Mouse (Mus musculus) hindbrain, embryonic 11.5 days (tissue): ENCODE results near the gene Tbxas1. TPM values are rescaled to one million over a fixed set of nuclear protein-coding genes. Genes with fewer than 3 reads are reported as not detected.
A peak's percentile ranks its signal among the peaks of the same experiment; 100 is the strongest.

Experiments used
- ATAC-seq: fragments of 200-750 bp; cut with Nextera tagmentation; 2 replicates; pipeline ENCODE4 v1.8.0; 2017; ENCODE audit warnings: mild to moderate bottlenecking, moderate TSS enrichment, moderate library complexity; ENCODE audit not compliant: low FRiP score
- DNase-seq: peaks from one replicate; pipeline ENCODE4 v3.0.0-alpha.2; 2015; ENCODE audit warnings: low spot score
- H3K27ac ChIP-seq: fragments of 300-500 bp; sonication (generic); 2 replicates; pipeline ENCODE4 v1.5.1; 2014; ENCODE audit warnings: mild to moderate bottlenecking, low read depth, low read length
- H3K27me3 ChIP-seq: fragments of 300-500 bp; sonication (generic); 2 replicates; pipeline ENCODE4 v1.6.1; 2014; ENCODE audit warnings: mild to moderate bottlenecking, low read length, moderate library complexity, mixed read lengths; ENCODE audit not compliant: control insufficient read depth, insufficient read depth
- H3K36me3 ChIP-seq: fragments of 300-500 bp; sonication (generic); 2 replicates; pipeline ENCODE4 v1.6.1; 2014; ENCODE audit warnings: mild to moderate bottlenecking, low read length, moderate library complexity, mixed read lengths; ENCODE audit not compliant: control insufficient read depth, insufficient read depth
- H3K4me1 ChIP-seq: fragments of 300-500 bp; sonication (generic); replicated peaks from 2 replicates; pipeline ENCODE4 v1.6.1; 2014; ENCODE audit warnings: low read length, mixed read lengths; ENCODE audit not compliant: control insufficient read depth, insufficient read depth
- H3K4me2 ChIP-seq: fragments of 300-500 bp; sonication (generic); replicated peaks from 2 replicates; pipeline ENCODE4 v1.6.1; 2014; ENCODE audit warnings: mild to moderate bottlenecking, low read depth, low read length
- H3K4me3 ChIP-seq: fragments of 300-500 bp; sonication (generic); 2 replicates; pipeline ENCODE4 v1.5.1; 2014; ENCODE audit warnings: low read depth, low read length
- H3K9ac ChIP-seq: fragments of 300-500 bp; sonication (generic); 2 replicates; pipeline ENCODE4 v1.6.1; 2014; ENCODE audit warnings: low read depth, low read length
- H3K9me3 ChIP-seq: fragments of 300-500 bp; sonication (generic); 2 replicates; pipeline ENCODE4 v1.6.1; 2016; ENCODE audit warnings: low read length; ENCODE audit not compliant: control insufficient read depth
- WGBS: fragments of 180-500 bp; shearing (Covaris S2); extraction: QIAGEN DNeasy Blood & Tissue Kit; methylation state at CpG from one replicate; pipeline ENCODE4 v1.1.7; 2014; 5-methylcytosine and 5-hydroxymethylcytosine counted together
- polyA plus RNA-seq: library from polyadenylated mRNA; unstranded; fragments of >200 nt; fragmentation: Nextera tagmentation; extraction: Ambion mirVana; gene quantifications from 2 replicates; pipeline ENCODE4 v1.2.1, GENCODE M21; 2014

Gene Tbxas1
- 0.69 and 1.4 TPM in 2 replicates for polyA plus RNA-seq

GRCm38 (mm10) chr6:38875258-38876070 lies at the start of gene Tbxas1:
TSS of gene Tbxas1 (plus strand) at chr6:38875404.
- H3K36me3 ChIP-seq = no peaks in the 10 kb centered on the region
- H3K4me2 ChIP-seq = peak within 1 kb of the TSS; percentile 61
- peak within 1 kb of the TSS; percentile 99 for H3K9ac ChIP-seq
- peak within 1 kb of the TSS; percentile 98 for H3K4me3 ChIP-seq
- ATAC-seq (peak; percentile 49), DNase-seq (peak; percentile 70)
- 0% methylated on average over 19 of the region's 77 CpGs for WGBS
- peak within 1 kb of the TSS; percentile 90 for H3K27ac ChIP-seq
- H3K9me3 ChIP-seq = no peaks in the 10 kb centered on the region
- peaks cover 11% of the 10 kb centered on the region for H3K4me1 ChIP-seq
- H3K27me3 ChIP-seq = no peaks in the 10 kb centered on the region

- Histone ChIP-seq H3K4me2 (no peak overlapping the region), H3K27me3 (no peaks in the 10 kb centered on the region), H3K4me3 (no peak overlapping the region), H3K36me3 (no peaks in the 10 kb centered on the region), H3K9me3 (no peaks in the 10 kb centered on the region), H3K9ac (no peak overlapping the region), H3K27ac (no peak overlapping the region), H3K4me1 (no peaks in the 10 kb centered on the region)
- no peak for ATAC-seq
- no peak for DNase-seq
These were observed 49.3 kb upstream of the Tbxas1 start for GRCm38 (mm10) chr6:38825886-38826285.

GRCm38 (mm10) chr6:38826857-38827256 lies 48.3 kb upstream of the Tbxas1 start:
- no peaks in the 10 kb centered on the region for H3K9me3 ChIP-seq
- H3K27ac ChIP-seq = no peak overlapping the region
- H3K4me2 ChIP-seq = no peak overlapping the region
- no peaks in the 10 kb centered on the region for H3K4me1 ChIP-seq
- no peak overlapping the region for H3K4me3 ChIP-seq
- no peaks in the 10 kb centered on the region for H3K36me3 ChIP-seq
- ATAC-seq (no peak), DNase-seq (no peak)
- WGBS = 78% methylated on average over 3 of the region's 3 CpGs
- H3K9ac ChIP-seq = no peak overlapping the region
- no peaks in the 10 kb centered on the region for H3K27me3 ChIP-seq

GRCm38 (mm10) chr6:38827435-38827834 lies 47.8 kb upstream of the Tbxas1 start:
- no peaks in the 10 kb centered on the region for H3K9me3 ChIP-seq
- DNase-seq = no peak
- H3K4me1 ChIP-seq = no peaks in the 10 kb centered on the region
- H3K36me3 ChIP-seq = no peaks in the 10 kb centered on the region
- ATAC-seq = no peak
- no peak overlapping the region for H3K4me2 ChIP-seq
- H3K4me3 ChIP-seq = no peak overlapping the region
- no peak overlapping the region for H3K9ac ChIP-seq
- WGBS = 72% methylated on average over 5 of the region's 5 CpGs
- H3K27me3 ChIP-seq = no peaks in the 10 kb centered on the region
- no peak overlapping the region for H3K27ac ChIP-seq

GRCm38 (mm10) chr6:38828211-38828610 lies 47.0 kb upstream of the Tbxas1 start:
- Histone ChIP-seq H3K36me3 (no peaks in the 10 kb centered on the region), H3K9ac (no peak overlapping the region), H3K9me3 (no peaks in the 10 kb centered on the region), H3K4me1 (no peaks in the 10 kb centered on the region), H3K27ac (no peak overlapping the region), H3K4me3 (no peak overlapping the region), H3K4me2 (no peak overlapping the region), H3K27me3 (no peaks in the 10 kb centered on the region)
- ATAC-seq = no peak
- DNase-seq = no peak
- 91% methylated on average over 2 of the region's 2 CpGs for WGBS

- H3K4me3 ChIP-seq = no peak overlapping the region
- 89% methylated on average over 3 of the region's 3 CpGs for WGBS
- H3K4me1 ChIP-seq = no peaks in the 10 kb centered on the region
- no peaks in the 10 kb centered on the region for H3K9me3 ChIP-seq
- H3K27ac ChIP-seq = no peak overlapping the region
- DNase-seq (no peak), ATAC-seq (no peak)
- no peak overlapping the region for H3K4me2 ChIP-seq
- H3K36me3 ChIP-seq = no peaks in the 10 kb centered on the region
- no peak overlapping the region for H3K9ac ChIP-seq
- H3K27me3 ChIP-seq = no peaks in the 10 kb centered on the region
These were observed 45.8 kb upstream of the Tbxas1 start for GRCm38 (mm10) chr6:38829452-38829851.

- Histone ChIP-seq H3K9me3 (no peaks in the 10 kb centered on the region), H3K36me3 (no peaks in the 10 kb centered on the region), H3K9ac (no peak overlapping the region), H3K4me1 (no peaks in the 10 kb centered on the region), H3K27me3 (no peaks in the 10 kb centered on the region), H3K4me3 (no peak overlapping the region), H3K4me2 (no peak overlapping the region), H3K27ac (no peak overlapping the region)
- DNase-seq (no peak), ATAC-seq (no peak)
- 97% methylated on average over 3 of the region's 3 CpGs for WGBS
These were observed 41.5 kb upstream of the Tbxas1 start for GRCm38 (mm10) chr6:38833721-38834120.

GRCm38 (mm10) chr6:38834727-38835126 lies 40.5 kb upstream of the Tbxas1 start:
- DNase-seq = no peak
- Histone ChIP-seq H3K27me3 (no peaks in the 10 kb centered on the region), H3K4me2 (no peak overlapping the region), H3K4me3 (no peak overlapping the region), H3K4me1 (no peaks in the 10 kb centered on the region), H3K9me3 (no peaks in the 10 kb centered on the region), H3K27ac (no peak overlapping the region), H3K36me3 (no peaks in the 10 kb centered on the region), H3K9ac (no peak overlapping the region)
- 84% methylated on average over 2 of the region's 2 CpGs for WGBS
- no peak for ATAC-seq

- Histone ChIP-seq H3K9ac (no peak overlapping the region), H3K4me2 (no peak overlapping the region), H3K36me3 (no peaks in the 10 kb centered on the region), H3K4me1 (no peaks in the 10 kb centered on the region), H3K9me3 (no peaks in the 10 kb centered on the region), H3K4me3 (no peak overlapping the region), H3K27me3 (no peaks in the 10 kb centered on the region), H3K27ac (no peak overlapping the region)
- 84% methylated on average over 1 of the region's 1 CpGs for WGBS
- no peak for ATAC-seq
- DNase-seq = no peak
These were observed 40.0 kb upstream of the Tbxas1 start for GRCm38 (mm10) chr6:38835217-38835616.
